Mouse (Mus musculus) forebrain, embryonic 10.5 days (tissue): ENCODE measurements around the gene Bcl2l11. TPM values are rescaled to one million over a fixed set of nuclear protein-coding genes. Genes with fewer than 3 reads are reported as not detected.
A peak's percentile ranks its signal among the peaks of the same experiment; 100 is the strongest.
"Not testable (repeated sequence)": the region's sequence is repeated elsewhere in the genome, so short reads cannot be mapped to it uniquely, and the experiment has no call there.

Source experiments
- DNase-seq: peaks from one replicate; pipeline ENCODE4 v3.0.0-alpha.2; 2017; ENCODE audit warnings: low spot score; ENCODE audit errors: extremely low spot score
- H3K27ac ChIP-seq: fragments of 300-500 bp; sonication (generic); 2 replicates; pipeline ENCODE4 v1.5.1; 2016; ENCODE audit warnings: mild to moderate bottlenecking
- H3K27me3 ChIP-seq: fragments of 300-500 bp; sonication (generic); 2 replicates; pipeline ENCODE4 v1.6.1; 2016; ENCODE audit warnings: mild to moderate bottlenecking; ENCODE audit not compliant: poor library complexity, severe bottlenecking
- H3K36me3 ChIP-seq: fragments of 300-500 bp; sonication (generic); replicated peaks from 2 replicates; pipeline ENCODE4 v1.6.1; 2016; ENCODE audit warnings: mild to moderate bottlenecking, moderate library complexity
- H3K4me1 ChIP-seq: fragments of 300-500 bp; sonication (generic); 2 replicates; pipeline ENCODE4 v1.6.1; 2016
- H3K4me3 ChIP-seq: fragments of 300-500 bp; sonication (generic); 2 replicates; pipeline ENCODE4 v1.5.1; 2016; ENCODE audit warnings: mild to moderate bottlenecking, moderate library complexity
- H3K9me3 ChIP-seq: fragments of 300-500 bp; sonication (generic); 2 replicates; pipeline ENCODE4 v1.6.1; 2016; ENCODE audit warnings: mild to moderate bottlenecking, moderate library complexity
- WGBS: fragments of 180-500 bp; shearing (Covaris S2); methylation state at CpG from one replicate; pipeline ENCODE4 v1.1.7; 2016; 5-methylcytosine and 5-hydroxymethylcytosine counted together
- polyA plus RNA-seq: library from polyadenylated mRNA; unstranded; fragments of >200 nt; fragmentation: Nextera tagmentation; extraction: Ambion mirVana; gene quantifications from 2 replicates; pipeline ENCODE4 v1.2.1, GENCODE M21; 2016

The Bcl2l11 gene
- polyA plus RNA-seq, 1 experiment from 2014 or later = 22.1 TPM

- peak; percentile 62 for DNase-seq
- 39% methylated on average over 11 of the region's 11 CpGs for WGBS
- no peaks in the 10 kb centered on the region for H3K9me3 ChIP-seq
- peak overlapping the region; percentile 78 for H3K27ac ChIP-seq
- H3K36me3 ChIP-seq = no peaks in the 10 kb centered on the region
- H3K4me3 ChIP-seq = peak overlapping the region; percentile 5; the same call in 1 of the 2 replicates
- peaks cover 40% of the 10 kb centered on the region for H3K4me1 ChIP-seq
- no peaks in the 10 kb centered on the region for H3K27me3 ChIP-seq
These were observed 34.1 kb upstream of the Bcl2l11 start for GRCm38 (mm10) chr2:128091431-128092369.

DNA sequence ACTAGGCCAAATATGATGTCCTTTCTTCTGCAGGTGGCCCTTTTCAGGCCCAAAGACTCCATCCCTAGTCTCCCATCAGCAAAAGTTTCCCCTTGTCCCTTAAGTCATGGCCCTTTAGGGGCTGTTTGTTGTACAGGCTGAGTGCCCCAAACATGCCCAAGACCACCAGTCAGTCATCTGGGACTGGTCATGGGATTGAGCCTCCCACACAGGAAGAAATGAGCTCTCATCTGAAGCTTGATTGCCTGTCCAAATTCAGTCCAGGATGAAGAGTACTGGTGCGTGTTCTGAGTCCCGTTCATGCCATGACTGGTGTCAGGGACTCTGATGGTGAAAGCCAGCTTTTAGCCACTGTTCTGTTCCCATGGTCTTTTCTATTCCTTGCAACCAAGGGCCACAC lies 33.4 kb upstream of the Bcl2l11 start:
- Histone ChIP-seq H3K4me3 (no peak overlapping the region), H3K27me3 (no peaks in the 10 kb centered on the region), H3K9me3 (no peaks in the 10 kb centered on the region), H3K36me3 (no peaks in the 10 kb centered on the region), H3K4me1 (peaks cover 40% of the 10 kb centered on the region), H3K27ac (peak overlapping the region; percentile 78)
- no peak for DNase-seq
- 74% methylated on average over 2 of the region's 2 CpGs for WGBS

DNA sequence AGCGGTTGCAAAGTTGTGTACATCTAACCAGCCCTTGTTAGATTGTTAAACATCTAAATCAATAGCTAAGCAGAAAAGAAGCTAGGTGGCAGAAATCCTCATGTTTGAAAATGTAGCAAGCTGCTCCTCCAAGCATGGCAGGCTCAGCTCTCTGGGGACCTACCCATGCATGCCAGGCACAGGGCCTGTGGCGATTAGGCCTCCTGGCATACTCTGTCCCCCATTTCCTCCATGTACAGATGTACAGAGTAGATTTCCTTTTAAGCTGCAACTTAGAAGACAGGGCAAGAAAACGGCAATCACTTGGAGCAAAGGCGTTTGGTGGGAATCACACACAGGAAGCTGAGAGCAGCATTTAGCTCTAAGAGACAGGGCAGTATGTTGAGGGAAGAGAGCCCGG lies 31.6 kb upstream of the Bcl2l11 start:
- no peak overlapping the region for H3K4me3 ChIP-seq
- H3K27me3 ChIP-seq = no peaks in the 10 kb centered on the region
- H3K9me3 ChIP-seq = no peaks in the 10 kb centered on the region
- no peak for DNase-seq
- H3K36me3 ChIP-seq = no peaks in the 10 kb centered on the region
- 85% methylated on average over 5 of the region's 5 CpGs for WGBS
- peaks cover 40% of the 10 kb centered on the region for H3K4me1 ChIP-seq
- H3K27ac ChIP-seq = peak overlapping the region; percentile 48; the same call in 1 of the 2 replicates

DNA sequence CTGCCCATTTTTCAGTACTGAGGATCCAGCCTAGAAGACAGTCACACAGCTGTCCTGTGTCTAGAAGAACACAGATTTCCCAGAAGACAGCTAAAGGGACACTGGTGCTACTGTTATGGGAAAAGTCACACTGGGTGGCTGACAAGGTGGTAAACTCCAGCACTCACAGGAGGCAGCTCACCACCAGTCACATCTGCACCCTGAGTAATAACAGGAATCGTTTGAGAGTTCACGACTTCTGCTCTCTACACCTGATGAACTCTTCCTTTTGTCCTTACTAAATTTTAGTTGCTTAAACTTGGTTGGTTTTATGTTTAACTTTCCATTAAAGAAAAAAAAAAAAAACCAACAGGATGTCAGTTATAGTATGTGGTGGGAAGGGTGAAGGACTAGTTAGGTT lies 31.2 kb upstream of the Bcl2l11 start:
- no peak overlapping the region for H3K27ac ChIP-seq
- H3K9me3 ChIP-seq = no peaks in the 10 kb centered on the region
- WGBS = 84% methylated on average over 2 of the region's 2 CpGs
- H3K4me1 ChIP-seq = peaks cover 40% of the 10 kb centered on the region
- DNase-seq = no peak
- no peak overlapping the region for H3K4me3 ChIP-seq
- H3K36me3 ChIP-seq = no peaks in the 10 kb centered on the region
- no peaks in the 10 kb centered on the region for H3K27me3 ChIP-seq

- H3K27me3 ChIP-seq = no peaks in the 10 kb centered on the region
- no peak overlapping the region for H3K27ac ChIP-seq
- no peak for DNase-seq
- peaks cover 40% of the 10 kb centered on the region for H3K4me1 ChIP-seq
- no peak overlapping the region for H3K4me3 ChIP-seq
- 69% methylated on average over 1 of the region's 1 CpGs for WGBS
- H3K36me3 ChIP-seq = no peaks in the 10 kb centered on the region
- no peaks in the 10 kb centered on the region for H3K9me3 ChIP-seq
These were observed 30.6 kb upstream of the Bcl2l11 start for GRCm38 (mm10) chr2:128095270-128095669.

DNA sequence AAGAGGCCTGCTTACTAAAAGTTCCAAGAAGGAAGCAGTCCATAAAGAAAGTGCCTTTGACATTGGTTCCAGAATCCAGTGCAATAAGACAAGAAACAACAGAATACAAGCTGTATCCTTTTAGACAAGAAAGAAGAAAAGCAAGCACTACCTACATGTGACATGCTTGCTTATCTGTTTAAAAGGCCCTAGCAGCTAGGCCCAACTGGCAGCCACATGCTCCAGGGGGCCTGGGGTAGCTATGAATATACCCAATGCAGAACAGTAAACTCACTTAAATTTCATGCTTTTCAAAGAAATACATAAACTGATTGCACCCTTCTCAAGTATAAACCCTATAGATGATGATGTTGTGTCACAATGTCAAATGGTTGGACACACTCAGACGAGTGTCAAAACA lies 29.8 kb upstream of the Bcl2l11 start:
- H3K27me3 ChIP-seq = no peaks in the 10 kb centered on the region
- H3K4me3 ChIP-seq = no peak overlapping the region
- H3K36me3 ChIP-seq = no peaks in the 10 kb centered on the region
- no peak for DNase-seq
- WGBS = 83% methylated on average over 1 of the region's 1 CpGs
- peaks cover 36% of the 10 kb centered on the region for H3K4me1 ChIP-seq
- H3K9me3 ChIP-seq = no peaks in the 10 kb centered on the region
- H3K27ac ChIP-seq = no peak overlapping the region

- not testable (repeated sequence) for DNase-seq, H3K36me3 ChIP-seq, H3K4me3 ChIP-seq, H3K27me3 ChIP-seq, H3K9me3 ChIP-seq, H3K27ac ChIP-seq
- H3K4me1 ChIP-seq = peaks cover 19% of the 10 kb centered on the region
- WGBS = 81% methylated on average over 5 of the region's 5 CpGs
These were observed 27.7 kb upstream of the Bcl2l11 start for GRCm38 (mm10) chr2:128098118-128098517.

DNA sequence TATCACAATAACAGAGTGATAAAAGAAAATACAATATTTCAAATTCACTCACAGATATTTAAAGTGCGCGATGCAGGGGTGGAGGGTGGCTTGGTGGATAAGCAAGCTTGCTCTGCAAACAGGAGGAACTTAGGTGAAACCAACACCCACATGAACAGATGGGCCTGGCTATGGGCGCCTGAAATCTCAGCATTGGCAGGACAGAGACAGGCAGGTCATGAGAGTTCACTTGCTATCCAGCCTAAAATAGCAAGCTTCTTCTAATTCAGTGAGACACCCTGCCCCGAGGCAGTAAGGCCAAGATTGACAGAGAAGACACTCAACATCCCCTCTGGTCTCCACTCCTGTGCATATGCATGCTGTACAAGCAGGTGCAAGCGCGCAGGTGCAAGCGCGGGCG lies 23.8 kb upstream of the Bcl2l11 start:
- Histone ChIP-seq H3K4me1 (0 out of 2 replicates have a peak, but pooled peaks cover 9% of the 10 kb centered on the region), H3K27ac (no peak overlapping the region), H3K9me3 (no peaks in the 10 kb centered on the region), H3K27me3 (no peaks in the 10 kb centered on the region), H3K36me3 (no peaks in the 10 kb centered on the region), H3K4me3 (no peak overlapping the region)
- WGBS = 90% methylated on average over 9 of the region's 9 CpGs
- no peak for DNase-seq

DNA sequence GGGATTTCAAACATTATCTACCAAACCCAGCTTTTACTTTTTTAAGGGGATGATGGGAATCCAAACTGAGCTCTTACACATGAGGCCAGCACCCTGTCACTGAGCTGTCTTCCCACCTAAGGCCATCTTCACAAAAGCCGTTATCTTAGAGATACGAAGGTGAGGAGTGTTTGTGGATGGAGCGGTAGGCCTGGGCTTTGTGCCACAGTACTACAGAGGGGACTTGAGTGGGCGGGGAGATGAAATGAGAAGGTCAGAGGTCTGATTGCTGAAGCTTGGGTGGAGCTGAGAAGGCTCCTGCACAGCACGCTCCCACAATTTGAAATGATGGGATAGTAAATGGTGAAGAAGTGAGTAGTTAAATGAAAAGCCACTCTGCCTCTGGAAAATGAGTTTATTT lies 21.0 kb upstream of the Bcl2l11 start:
- Histone ChIP-seq H3K27me3 (no peaks in the 10 kb centered on the region), H3K36me3 (no peaks in the 10 kb centered on the region), H3K4me3 (no peak overlapping the region), H3K9me3 (no peaks in the 10 kb centered on the region), H3K4me1 (0 out of 2 replicates have a peak, but pooled peaks cover 9% of the 10 kb centered on the region), H3K27ac (no peak overlapping the region)
- no peak for DNase-seq
- 84% methylated on average over 5 of the region's 5 CpGs for WGBS

DNA sequence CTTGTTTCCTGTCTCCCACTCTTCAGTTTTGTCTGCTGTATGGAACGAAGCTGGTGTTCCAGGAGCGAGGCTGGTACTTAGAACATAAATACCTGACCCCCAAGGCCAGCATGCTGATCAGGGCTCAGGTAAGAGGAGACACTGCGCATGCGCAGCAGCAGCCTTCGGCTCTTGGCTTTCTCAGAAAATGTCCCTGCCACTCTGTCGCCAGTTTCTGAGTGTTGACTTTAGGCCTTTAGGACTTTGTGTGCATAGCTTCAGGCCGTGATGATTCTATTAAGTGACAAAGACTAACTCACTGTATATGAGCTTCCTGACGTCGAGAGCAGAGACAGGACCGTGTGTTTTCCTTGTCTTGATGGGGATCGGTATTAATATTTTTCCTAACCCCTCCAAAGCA lies 20.2 kb upstream of the Bcl2l11 start:
- Histone ChIP-seq H3K27me3 (no peaks in the 10 kb centered on the region), H3K27ac (no peak overlapping the region), H3K36me3 (no peaks in the 10 kb centered on the region), H3K4me1 (0 out of 2 replicates have a peak, but pooled peaks cover 9% of the 10 kb centered on the region), H3K4me3 (no peak overlapping the region), H3K9me3 (no peaks in the 10 kb centered on the region)
- WGBS = 88% methylated on average over 11 of the region's 11 CpGs
- no peak for DNase-seq

DNA sequence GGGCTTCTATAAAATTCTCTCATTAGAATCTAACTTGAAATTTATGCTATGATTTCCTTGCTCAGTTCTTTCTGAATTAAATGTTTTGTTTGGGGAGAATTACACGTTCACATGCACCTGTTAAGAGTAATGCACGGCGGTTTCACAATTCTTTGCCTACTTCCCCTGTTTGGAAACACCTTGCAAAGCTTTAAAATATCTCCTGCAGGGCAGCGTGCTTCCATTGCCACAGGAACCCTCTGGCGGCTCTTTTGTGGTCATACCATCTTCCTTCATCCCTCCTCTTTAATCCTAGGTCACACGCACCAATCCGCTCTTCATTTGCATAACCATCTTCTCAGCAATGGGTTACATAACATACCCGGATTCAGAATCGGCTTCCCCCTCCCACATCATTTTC lies 14.3 kb upstream of the Bcl2l11 start:
- Histone ChIP-seq H3K27me3 (no peaks in the 10 kb centered on the region), H3K4me1 (peaks cover 9% of the 10 kb centered on the region), H3K4me3 (no peak overlapping the region), H3K27ac (no peak overlapping the region), H3K36me3 (no peaks in the 10 kb centered on the region), H3K9me3 (no peaks in the 10 kb centered on the region)
- 73% methylated on average over 9 of the region's 9 CpGs for WGBS
- no peak for DNase-seq

GRCm38 (mm10) chr2:128114621-128115020 lies 11.2 kb upstream of the Bcl2l11 start:
- Histone ChIP-seq H3K27me3 (peaks cover under 1% of the 10 kb centered on the region; the same call in 1 of the 2 replicates), H3K27ac (no peak overlapping the region), H3K9me3 (no peaks in the 10 kb centered on the region), H3K4me3 (no peak overlapping the region), H3K36me3 (no peaks in the 10 kb centered on the region), H3K4me1 (peaks cover 9% of the 10 kb centered on the region)
- WGBS = 75% methylated on average over 3 of the region's 3 CpGs
- DNase-seq = no peak

DNA sequence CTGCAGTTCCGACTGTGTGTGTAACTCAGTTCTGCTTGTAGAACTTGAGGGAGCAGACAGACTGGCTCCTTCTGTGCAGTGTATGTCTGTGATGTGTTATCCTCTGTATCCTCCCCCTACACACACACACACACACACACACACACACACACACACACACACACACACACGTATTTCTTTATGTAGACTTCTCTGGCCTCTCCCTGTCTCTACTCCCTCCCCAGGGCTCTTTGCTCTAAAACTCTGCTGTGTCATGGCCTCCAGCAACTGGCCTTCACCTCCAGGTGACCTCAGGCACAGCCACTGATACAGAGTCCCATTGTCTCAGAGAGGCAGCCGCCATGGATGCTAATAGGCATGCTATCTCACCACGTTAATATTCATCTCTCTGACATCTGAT lies 10.3 kb upstream of the Bcl2l11 start:
- H3K36me3 ChIP-seq = no peaks in the 10 kb centered on the region
- no peaks in the 10 kb centered on the region for H3K9me3 ChIP-seq
- H3K4me3 ChIP-seq = no peak overlapping the region
- no peak for DNase-seq
- peaks cover 13% of the 10 kb centered on the region for H3K4me1 ChIP-seq
- 43% methylated on average over 4 of the region's 4 CpGs for WGBS
- H3K27me3 ChIP-seq = peaks cover 8% of the 10 kb centered on the region
- peak overlapping the region; percentile 44; the same call in 1 of the 2 replicates for H3K27ac ChIP-seq
